Mouse (Mus musculus): ENCODE data around the gene Ubap1l.

DNA sequence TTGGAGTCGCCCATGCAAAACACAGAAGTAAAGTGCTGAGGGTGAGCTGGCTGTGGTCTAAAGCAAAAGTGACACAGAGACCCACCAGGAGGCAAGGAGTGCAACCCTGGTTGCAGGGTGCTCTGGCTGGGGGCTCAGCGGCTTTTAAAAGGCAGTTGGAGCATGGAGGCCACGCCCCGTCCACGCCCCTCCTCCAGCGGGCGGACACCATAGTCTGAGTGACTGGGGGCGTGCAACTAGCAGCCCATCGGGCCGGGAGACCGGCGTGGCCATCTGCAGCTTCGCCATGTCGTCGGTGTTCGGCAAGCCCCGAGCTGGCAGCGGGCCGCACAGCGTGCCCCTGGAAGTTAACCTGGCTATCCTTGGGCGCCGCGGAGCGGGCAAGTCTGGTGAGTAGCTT lies 37.4 kb downstream of the Ubap1l start, which contains the start of gene Rasl12:
- TF ChIP-seq CTCF (conservative IDR thresholded peaks at IDR 0.05 in 1 of 2, IDR thresholded peaks at IDR 0.05 in 1 of 2; ENCODE audit: low read depth in 2 of 2, low read length in 2 of 2) (no peak), TCF12 (IDR thresholded peaks at IDR 0.05; ENCODE audit: low read depth, low read length) (no peak), CHD2 (IDR thresholded peaks at IDR 0.05; ENCODE audit: low read length) (no peak), JUND (conservative IDR thresholded peaks at IDR 0.05; ENCODE audit: low read depth, low read length) (no peak), ZMIZ1 (IDR thresholded peaks at IDR 0.05; ENCODE audit: low read depth, low read length) (no peak), SMC3 (IDR thresholded peaks at IDR 0.05; ENCODE audit: low read depth, low read length) (no peak), POLR2A (IDR thresholded peaks at IDR 0.05; ENCODE audit: low read depth, low read length) (no peak)

All from CH12.LX (cell line).